Mouse (Mus musculus) C2C12 (cell line): Measurements from ENCODE around the gene Tspan4. TPM values are rescaled to one million over a fixed set of nuclear protein-coding genes. Genes with fewer than 3 reads are reported as not detected.

ENCODE experiments used
- H3K27me3 ChIP-seq: one replicate; pipeline ENCODE4 v1.6.1; 2011; ENCODE audit not compliant: control insufficient read depth, insufficient read depth, insufficient read length
- H3K36me3 ChIP-seq: one replicate; pipeline ENCODE4 v1.6.1; 2011; ENCODE audit not compliant: control insufficient read depth, insufficient read depth
- H3K4me3 ChIP-seq: one replicate; pipeline ENCODE4 v1.5.1; 2011; ENCODE audit warnings: mild to moderate bottlenecking, control low read depth; ENCODE audit not compliant: poor library complexity, insufficient read depth, severe bottlenecking
- H3K79me2 ChIP-seq: one replicate; pipeline ENCODE4 v1.6.1; 2011; ENCODE audit not compliant: control insufficient read depth, insufficient read depth
- H3K79me3 ChIP-seq: one replicate; pipeline ENCODE4 v1.6.1; 2011; ENCODE audit warnings: low read depth, control low read depth
- H3ac ChIP-seq: one replicate; pipeline ENCODE3; 2011; ENCODE audit warnings: low read depth; ENCODE audit not compliant: control insufficient read depth, insufficient read length
- CEBPB ChIP-seq: IDR thresholded peaks from one replicate; pipeline ENCODE4 v1.6.1; 2011; ENCODE audit warnings: low read depth, mild to moderate bottlenecking, control low read depth, moderate library complexity
- CTCF ChIP-seq: IDR thresholded peaks from one replicate; pipeline ENCODE4 v1.5.1; 2011; ENCODE audit not compliant: control insufficient read depth, insufficient read depth, insufficient read length
- FOSL1 ChIP-seq: IDR thresholded peaks from one replicate; pipeline ENCODE4 v1.8.0; 2011; ENCODE audit warnings: mild to moderate bottlenecking, low read length; ENCODE audit not compliant: poor library complexity, insufficient read depth, severe bottlenecking
- MAX ChIP-seq: IDR thresholded peaks from one replicate; pipeline ENCODE4 v1.6.1; 2011; ENCODE audit warnings: mild to moderate bottlenecking, control low read depth
- MYOD1 ChIP-seq: IDR thresholded peaks from one replicate; pipeline ENCODE4 v1.6.1; 2011; ENCODE audit warnings: low read depth; ENCODE audit not compliant: control insufficient read depth, insufficient read length
- MYOG ChIP-seq: IDR thresholded peaks from one replicate; pipeline ENCODE4 v1.6.1; 2011; ENCODE audit not compliant: control insufficient read depth, insufficient read length; ENCODE audit errors: extremely low read depth
- USF1 ChIP-seq: IDR thresholded peaks from one replicate; pipeline ENCODE4 v1.6.1; 2011; ENCODE audit warnings: low read depth, mild to moderate bottlenecking, control low read depth, moderate library complexity
- polyA plus RNA-seq: library from polyadenylated mRNA; unstranded; fragments of >200 nt; fragmentation: generic; extraction: Trizol; gene quantifications from one replicate; pipeline ENCODE4 v1.2.1, GENCODE M21; 2012; ENCODE audit warnings: missing spikeins

The Tspan4 gene
- polyA plus RNA-seq, 1 experiment = 278 TPM

DNA sequence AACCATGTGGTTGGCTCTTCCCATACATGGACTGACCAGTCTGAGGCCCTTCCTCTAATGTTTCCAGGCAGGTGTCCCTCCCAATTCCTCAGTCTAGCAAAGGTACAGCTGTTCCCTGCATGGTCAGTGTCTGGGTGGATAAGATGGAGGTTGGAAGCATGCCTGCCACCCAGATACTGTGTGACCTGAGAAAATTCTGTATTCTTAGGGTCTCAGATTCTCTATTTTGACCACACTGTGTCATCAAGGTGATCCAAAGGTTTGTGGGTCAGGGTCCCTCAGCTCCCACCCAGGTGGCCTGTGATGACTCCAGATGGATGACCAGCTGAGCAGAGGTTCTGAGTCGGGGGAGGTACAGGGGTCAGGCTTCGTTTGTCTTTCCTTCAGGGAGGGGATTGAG lies 10.1 kb downstream of the Tspan4 start:
- peaks cover 42% of the 10 kb centered on the region for H3K79me3 ChIP-seq
- no peak overlapping the region for H3ac ChIP-seq
- no peaks in the 10 kb centered on the region for H3K27me3 ChIP-seq
- TF ChIP-seq FOSL1 (no peak), MYOG (no peak), MYOD1 (no peak), CEBPB (no peak), CTCF (no peak), USF1 (no peak), MAX (no peak)
- no peak overlapping the region for H3K4me3 ChIP-seq
- H3K79me2 ChIP-seq = peaks cover 60% of the 10 kb centered on the region
- H3K36me3 ChIP-seq = peaks cover 40% of the 10 kb centered on the region

DNA sequence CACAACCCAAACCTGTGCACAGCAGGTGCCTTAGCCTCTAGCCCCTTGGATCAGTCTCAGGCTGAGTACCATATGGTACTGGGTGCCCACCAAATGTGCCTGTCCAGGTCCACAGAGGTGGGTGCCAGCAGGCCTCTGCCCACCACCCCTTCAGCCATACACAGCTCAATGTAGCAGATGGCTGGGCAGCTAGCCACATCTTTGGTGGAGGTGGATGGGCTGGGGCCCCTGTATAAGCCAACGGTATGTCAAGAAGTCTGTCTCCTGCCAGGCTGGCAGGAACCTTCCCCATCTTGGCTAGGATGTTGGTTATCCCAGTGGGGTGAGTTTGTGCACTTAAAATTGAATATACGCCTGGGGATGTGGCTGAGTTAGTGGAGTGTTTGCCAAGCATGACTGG lies 10.6 kb downstream of the Tspan4 start:
- no peak overlapping the region for H3K4me3 ChIP-seq
- peaks cover 56% of the 10 kb centered on the region for H3K79me2 ChIP-seq
- H3K36me3 ChIP-seq = peaks cover 45% of the 10 kb centered on the region
- H3ac ChIP-seq = no peak overlapping the region
- H3K79me3 ChIP-seq = peaks cover 38% of the 10 kb centered on the region
- TF ChIP-seq USF1 (no peak), MYOG (no peak), CTCF (no peak), MYOD1 (no peak), MAX (no peak), FOSL1 (no peak), CEBPB (no peak)
- H3K27me3 ChIP-seq = no peaks in the 10 kb centered on the region

DNA sequence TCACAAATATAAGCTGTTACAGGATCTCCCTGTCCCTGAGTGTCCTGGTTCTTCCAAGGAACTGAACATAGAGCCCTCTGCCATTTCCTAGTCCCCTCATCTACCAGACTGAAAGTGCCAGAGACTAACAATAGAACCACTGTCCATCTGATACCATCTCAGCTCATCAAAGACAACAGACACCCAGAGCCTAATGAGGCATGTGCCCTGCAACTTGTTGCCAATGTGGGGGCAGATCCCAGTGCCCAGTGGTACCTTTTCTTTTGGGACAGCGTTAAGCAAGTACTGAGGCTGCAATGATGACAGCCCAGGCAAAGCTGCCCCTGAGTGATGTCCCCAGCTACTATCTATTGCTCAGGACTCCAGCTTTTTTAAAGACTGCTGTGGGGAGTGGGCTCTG lies 11.2 kb downstream of the Tspan4 start:
- TF ChIP-seq MYOG = no peak
- no peak for TF ChIP-seq CTCF
- no peak for TF ChIP-seq MYOD1
- TF ChIP-seq USF1 = no peak
- no peak for TF ChIP-seq MAX
- no peak for TF ChIP-seq FOSL1
- TF ChIP-seq CEBPB = no peak

DNA sequence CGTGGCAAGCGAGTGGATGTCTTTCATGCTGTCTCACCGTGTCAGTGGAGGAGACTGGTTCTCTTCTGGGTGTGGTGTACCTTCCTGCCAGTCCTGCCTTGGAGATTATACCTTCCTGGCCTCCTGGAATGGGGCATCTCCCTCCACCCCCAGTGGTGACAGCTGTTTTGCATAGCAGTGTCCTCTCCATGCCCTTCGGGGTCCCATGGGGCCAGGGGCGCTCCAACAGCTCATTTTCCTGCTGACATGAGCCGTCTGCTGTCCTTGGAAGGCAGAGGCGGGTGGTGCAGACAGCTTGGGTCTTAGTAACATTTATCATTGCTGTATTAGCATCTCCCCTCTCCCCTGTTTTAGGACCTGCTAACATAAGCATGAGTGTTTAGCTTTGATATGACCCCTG lies 12.1 kb downstream of the Tspan4 start:
- Histone ChIP-seq H3K36me3 (peaks cover 60% of the 10 kb centered on the region), H3ac (no peak overlapping the region), H3K4me3 (no peak overlapping the region), H3K27me3 (no peaks in the 10 kb centered on the region), H3K79me3 (peaks cover 26% of the 10 kb centered on the region), H3K79me2 (peaks cover 41% of the 10 kb centered on the region)
- TF ChIP-seq MAX = no peak
- TF ChIP-seq CEBPB = no peak
- TF ChIP-seq CTCF = no peak
- TF ChIP-seq USF1 = no peak
- TF ChIP-seq MYOD1 = no peak
- TF ChIP-seq MYOG = no peak
- TF ChIP-seq FOSL1 = no peak

More for the DNA sequence above, 11.2 kb downstream of the Tspan4 start:
- Histone ChIP-seq H3K27me3 (no peaks in the 10 kb centered on the region), H3K79me2 (peaks cover 50% of the 10 kb centered on the region), H3K36me3 (peaks cover 51% of the 10 kb centered on the region), H3K79me3 (peaks cover 31% of the 10 kb centered on the region), H3K4me3 (no peak overlapping the region), H3ac (no peak overlapping the region)

DNA sequence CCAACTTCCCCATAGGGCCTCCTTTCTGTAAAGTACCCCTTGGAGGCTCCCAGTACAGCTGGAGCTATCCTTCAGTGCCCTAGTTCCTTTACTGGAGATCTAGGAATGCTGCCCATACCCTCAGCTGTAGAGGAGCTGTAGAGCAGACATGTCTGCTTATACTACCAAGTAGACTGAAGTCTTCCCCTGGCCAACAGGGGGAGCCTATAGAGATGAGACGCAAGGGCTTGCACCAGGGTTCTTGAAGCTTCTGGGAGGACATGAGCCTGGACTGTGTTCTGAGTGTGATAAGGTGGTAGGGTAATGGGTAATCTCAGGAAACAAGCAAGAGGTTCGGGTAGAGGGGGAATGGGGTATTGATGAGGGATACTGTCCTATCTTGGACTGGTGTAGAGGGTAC lies 16.1 kb downstream of the Tspan4 start:
- Histone ChIP-seq H3K79me3 (peaks cover 4% of the 10 kb centered on the region), H3ac (no peak overlapping the region), H3K4me3 (no peak overlapping the region), H3K36me3 (peaks cover 56% of the 10 kb centered on the region), H3K27me3 (no peaks in the 10 kb centered on the region), H3K79me2 (peaks cover 10% of the 10 kb centered on the region)
- no peak for TF ChIP-seq MYOD1
- no peak for TF ChIP-seq MAX
- no peak for TF ChIP-seq USF1

DNA sequence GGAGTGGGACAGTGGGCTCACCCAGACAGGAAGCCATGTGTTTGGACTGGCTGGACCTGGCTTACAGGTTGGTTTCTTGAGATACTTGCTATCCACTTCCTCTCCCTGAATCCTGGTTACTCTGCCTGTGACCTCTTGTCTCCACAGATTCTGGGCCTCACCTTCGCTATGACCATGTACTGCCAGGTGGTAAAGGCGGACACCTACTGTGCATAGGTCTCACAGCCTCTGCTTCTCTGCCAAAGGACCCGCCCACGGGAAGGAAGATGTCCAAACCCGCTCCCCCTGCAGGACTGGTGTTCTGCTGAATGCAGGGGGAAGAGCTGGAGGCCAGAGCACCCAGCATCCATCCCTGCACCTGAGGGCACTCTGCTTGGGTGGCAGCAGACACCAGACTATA lies 17.7 kb downstream of the Tspan4 start:
- H3K36me3 ChIP-seq = peaks cover 48% of the 10 kb centered on the region
- H3K79me3 ChIP-seq = peaks cover 3% of the 10 kb centered on the region
- H3K4me3 ChIP-seq = no peak overlapping the region
- no peaks in the 10 kb centered on the region for H3K27me3 ChIP-seq
- TF ChIP-seq CEBPB (no peak), FOSL1 (no peak), USF1 (no peak)
- H3K79me2 ChIP-seq = peaks cover 5% of the 10 kb centered on the region
- no peak overlapping the region for H3ac ChIP-seq
